Mouse (Mus musculus): Measurements from ENCODE around the gene Nod1.

Nod1 gene

DNA sequence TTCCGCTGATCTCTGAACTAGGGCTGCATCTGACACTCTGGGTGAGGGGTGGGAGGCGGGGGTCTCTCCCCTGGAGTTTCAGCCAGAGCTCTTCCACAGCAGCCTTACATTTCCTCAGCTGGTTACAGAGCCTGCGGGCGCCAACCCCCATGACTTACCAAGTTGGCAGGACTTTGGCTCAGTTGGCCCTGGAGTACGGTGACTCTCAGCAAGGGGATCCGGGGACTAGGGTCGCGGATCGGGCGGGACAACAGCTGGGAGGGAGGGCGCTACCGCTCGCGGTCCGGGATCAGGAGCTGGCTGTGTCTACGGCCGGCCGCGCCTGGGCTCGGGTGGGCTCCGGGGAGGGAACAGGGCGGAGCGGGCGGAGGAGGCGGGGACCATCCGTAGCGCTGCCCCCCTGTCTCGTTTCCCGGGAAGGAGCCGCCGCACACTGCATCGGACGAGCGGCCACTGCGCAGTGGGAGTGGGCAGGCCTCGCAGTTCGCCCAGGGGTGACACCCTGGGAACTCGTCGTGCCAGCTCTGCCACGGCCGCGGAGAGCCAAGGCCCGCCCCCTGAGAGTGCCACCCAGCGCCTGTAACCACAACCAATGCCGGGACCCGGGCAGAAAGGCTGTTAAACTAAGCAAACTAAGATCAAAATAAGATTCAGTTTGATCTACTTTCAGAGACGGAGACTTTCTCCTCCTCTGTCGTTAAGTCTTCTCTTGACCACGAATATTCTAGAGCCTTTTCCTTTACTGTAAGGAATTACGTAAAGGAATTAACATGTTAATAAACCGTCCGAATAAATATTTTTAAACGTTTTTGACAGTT is at the start of gene Nod1:
TSS of gene Nod1 (minus strand) at position 502 of the 818 bp plus-strand sequence.
- peak; percentile 33 to 47 for DNase-seq (ENCODE audit: low spot score in 2 of 2)

DNA sequence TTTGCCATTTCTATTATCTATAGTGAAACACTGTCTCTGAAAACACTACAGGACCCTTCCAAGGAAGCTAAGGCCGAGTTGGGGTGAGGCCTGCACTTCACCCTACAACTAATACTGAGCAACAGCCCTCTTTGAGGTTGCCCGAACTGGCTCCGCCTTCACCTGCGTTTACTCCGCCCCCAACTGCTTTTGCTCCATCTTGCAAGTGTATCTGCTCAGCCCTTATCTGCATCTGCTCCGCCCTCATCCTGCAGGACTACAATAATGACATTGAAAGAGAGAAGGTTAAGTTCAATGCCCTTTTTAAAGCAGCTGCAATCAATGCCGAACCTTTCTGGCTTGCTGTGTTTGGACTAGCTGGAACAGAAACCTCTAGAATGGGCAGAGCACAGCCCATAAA is 49.4 kb upstream of the Nod1 start:
- no peak for DNase-seq (ENCODE audit: low spot score in 2 of 2)

DNA sequence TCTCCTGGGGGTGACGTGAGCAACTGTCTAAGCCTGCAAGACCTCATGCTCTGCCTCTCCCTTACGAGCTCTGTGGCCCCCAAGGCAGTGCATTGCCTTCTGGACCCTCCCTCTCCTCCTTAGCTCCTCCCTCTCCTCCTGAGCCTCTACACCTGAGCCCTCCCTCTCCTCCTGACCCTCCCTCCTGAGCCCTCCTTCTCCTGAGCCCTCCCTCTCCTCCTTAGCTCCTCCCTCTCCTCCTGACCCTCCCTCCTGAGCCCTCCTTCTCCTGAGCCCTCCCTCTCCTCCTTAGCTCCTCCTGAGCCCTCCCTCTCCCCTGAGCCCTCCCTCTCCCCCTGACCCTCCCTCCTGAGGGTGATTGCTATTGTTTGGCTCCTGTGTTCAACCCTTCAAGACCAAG is 46.0 kb upstream of the Nod1 start:
- DNase-seq (ENCODE audit: low spot score in 2 of 2) = no peak

DNA sequence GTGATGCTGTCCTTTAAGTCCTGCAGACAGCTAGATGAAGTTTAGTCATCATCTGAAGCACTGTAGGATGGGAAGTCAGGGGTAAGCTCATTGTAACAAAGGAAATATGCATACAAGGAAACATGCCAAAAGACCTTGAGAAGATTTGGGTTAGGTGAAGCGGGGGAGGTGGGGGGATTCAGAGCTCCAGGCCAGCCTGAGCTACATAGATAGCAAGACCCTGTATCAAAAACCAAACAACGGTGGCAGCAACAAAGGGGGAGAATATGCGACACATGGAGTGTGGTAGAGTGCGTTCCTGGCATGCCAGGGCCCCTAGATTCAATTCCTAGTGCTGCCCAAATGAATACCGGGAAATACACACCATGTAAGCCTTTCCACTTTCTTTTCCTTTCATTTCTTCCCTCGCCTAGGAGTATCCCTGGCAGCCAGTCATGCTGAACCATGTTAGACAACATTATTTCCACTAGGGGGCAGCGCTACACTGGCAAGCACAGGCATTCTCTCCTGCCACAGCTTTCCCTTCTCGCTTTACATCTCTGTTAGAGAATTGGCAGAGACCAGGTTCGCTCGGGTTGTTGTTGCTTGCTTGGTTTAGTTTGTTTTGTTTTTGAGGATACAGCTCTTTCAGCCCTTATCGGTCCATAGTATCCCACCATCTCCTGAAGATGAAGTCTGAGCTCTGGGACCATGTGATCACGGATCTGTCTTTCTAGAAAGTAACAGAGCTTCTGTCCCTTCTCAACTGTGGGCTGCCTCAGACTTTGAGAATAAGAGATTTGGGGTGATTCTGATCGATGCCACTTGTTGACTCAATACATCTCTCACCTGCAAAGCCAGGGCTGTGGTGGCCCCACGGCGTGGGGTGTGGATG is 44.5 kb upstream of the Nod1 start:
- DNase-seq (ENCODE audit: low spot score in 2 of 2) = no peak

DNA sequence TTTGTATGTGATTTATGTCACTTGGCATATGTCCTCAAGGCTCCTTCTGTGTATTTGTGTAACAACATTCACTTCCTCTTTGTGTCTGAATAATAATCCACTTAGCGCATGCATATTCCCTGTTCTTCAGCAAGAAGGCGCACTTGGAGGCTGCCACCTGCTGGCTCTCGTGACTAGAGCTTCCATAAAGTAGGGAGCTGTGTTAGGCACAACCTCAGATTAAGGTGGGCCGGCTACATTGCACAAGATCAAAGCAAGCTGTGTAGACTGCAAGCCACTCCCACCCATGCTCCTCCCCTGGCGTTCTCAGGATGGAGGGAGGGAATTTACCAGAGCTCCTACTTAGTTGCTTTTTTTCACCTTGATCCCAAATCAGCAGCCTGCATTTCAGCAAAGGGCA is 43.8 kb upstream of the Nod1 start:
- no peak for DNase-seq (ENCODE audit: low spot score in 2 of 2)

DNA sequence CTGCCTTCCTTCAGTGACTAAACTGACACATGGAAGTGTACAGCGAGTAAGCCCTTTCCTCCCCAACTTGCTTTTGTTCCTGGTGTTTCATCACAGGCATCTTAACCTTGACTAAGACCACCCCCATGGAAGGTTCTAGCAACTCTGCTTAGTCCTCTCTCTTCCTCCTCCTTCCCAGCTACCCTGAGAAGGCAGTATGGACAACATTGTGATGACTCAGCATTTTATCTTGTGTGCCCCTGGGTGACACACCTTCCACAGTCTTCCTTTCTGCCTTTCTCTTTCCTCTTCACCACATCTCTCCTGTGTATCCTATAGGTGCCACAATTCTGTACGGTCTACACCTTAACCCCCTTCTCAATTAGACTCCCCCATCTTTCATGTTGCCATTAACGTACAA is 41.8 kb upstream of the Nod1 start:
- DNase-seq (ENCODE audit: low spot score in 2 of 2) = no peak

DNA sequence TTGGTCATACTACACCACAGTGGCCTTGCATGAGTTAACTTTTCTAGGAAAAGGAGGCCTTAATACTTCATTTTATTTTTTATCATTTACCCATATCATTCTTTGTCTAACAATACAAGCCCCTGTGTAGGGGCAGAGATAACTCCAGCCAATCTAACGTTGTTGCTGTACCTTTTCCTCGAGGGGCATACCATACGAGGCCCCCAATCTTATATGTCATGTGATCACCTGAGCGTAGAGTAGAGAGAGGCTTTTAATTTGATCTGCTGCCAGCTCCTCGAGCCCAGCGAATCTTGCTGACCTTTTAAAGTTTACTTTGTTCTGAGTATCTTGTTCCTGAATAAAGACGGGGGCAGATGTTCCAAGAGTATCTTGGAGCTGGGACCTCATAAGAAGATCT is 40.1 kb upstream of the Nod1 start:
- DNase-seq (ENCODE audit: low spot score in 2 of 2) = no peak

DNA sequence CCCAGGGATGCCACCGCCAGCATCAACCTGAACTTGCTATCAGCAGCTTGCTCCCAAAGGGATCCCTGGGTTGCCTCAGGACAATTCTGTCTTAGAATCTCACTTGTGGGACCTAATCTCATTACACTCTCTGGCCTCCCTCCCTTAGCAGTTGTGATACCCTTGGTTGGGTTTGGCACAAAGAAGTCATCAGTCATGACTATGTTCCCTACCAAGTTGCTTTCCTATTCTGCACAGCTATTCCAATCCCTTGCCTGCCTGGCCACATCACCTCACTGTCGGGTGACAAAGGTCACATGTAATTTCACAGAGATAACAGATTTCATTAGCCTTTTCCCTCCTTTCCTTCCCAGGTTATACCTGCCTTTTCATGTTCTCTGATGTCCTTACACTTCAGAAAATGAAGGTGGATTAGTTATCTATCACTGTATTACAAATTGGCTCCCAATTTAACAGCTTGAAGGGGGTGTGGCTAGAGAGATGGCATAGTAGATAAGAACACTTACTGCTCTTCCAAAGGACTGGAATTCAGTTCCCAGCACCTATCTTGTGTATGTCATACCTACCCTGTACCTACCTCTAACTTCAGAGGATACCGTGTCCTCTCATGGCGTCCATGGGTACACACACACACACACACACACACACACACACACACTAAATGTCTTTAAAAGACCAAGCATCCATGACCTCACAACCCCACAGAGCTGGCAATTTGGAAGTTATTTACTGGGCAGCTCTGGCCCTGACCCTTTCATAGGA is 38.1 kb upstream of the Nod1 start:
- no peak for DNase-seq (ENCODE audit: low spot score in 2 of 2)

DNA sequence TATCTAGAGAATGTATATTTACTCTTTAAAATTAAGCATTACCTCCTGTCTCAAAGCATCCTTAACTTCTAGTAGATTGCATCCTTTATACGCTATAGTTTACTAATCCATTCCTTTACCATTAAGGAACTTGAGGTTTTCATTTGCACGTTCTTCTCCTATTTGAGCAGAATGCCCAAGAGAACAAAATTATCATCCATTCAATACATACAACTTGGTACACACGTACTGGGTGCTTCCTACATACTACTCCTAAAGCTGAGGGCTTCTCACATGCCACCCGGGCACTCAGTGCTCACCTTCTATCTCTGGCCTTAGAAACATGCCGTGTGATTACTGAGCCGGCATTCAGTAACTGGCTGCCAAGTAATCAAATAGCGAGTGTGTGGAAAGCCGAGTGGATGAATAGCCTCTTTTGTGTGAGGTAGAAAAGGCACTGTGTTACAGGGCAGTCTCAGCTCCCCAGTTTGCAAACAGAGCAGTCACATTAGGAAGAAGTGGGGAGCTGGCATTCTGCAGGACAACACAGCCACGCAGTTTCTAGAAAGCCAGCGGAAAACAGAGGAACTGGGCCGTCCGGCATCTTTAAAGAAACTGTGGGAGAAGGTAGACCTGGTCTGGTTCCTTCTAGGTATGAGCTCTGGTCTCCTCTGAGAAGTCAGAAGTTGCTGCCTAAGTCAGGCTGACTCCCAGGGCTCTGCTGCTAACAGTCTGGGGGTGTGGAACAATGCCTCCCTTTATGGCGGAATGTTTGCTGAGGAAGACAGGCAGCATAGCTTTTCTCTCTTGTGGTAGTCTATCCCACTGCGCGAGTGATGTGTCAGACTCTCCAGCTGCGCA is 37.2 kb upstream of the Nod1 start:
- no peak for DNase-seq (ENCODE audit: low spot score in 2 of 2)

DNA sequence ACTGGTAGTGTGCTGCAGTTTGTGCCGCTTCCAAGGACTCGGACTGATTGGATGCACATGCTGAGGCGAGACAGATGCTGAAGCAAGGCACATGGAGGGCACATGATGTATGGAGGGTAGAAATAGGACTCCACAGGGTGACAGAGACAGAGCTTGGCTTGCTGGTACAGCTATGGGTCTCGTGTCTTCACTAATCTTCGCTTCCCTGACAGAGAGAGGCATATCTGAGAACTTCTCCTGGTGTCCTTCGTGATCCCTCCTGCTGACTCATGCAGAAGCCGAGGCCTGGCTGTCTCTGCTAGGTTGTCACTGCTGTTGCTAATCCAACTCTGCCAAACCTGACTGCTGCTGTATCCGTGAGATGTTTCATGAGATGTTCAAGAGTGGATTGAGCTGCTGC is 36.0 kb upstream of the Nod1 start:
- no peak for DNase-seq (ENCODE audit: low spot score in 2 of 2)

DNA sequence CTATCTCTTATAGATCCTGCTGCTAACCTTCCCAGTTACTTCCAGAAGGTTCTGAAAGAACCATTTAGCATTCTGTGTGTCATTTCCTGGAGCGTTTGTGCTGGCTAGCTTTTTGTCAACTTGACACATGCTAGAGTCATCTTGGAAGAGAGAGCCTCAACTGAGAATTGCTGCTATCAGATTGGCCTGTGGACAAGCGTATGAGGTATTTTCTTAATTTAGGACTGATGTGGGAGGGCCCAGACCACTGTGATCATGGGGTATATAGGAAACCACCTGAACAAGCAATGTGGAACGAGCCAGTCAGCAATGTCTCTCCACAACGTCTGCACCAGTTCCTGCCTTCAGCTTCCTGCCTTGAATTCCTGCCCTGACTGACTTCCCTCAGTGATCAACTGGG is 31.1 kb upstream of the Nod1 start:
- no peak for DNase-seq (ENCODE audit: low spot score in 2 of 2)

DNA sequence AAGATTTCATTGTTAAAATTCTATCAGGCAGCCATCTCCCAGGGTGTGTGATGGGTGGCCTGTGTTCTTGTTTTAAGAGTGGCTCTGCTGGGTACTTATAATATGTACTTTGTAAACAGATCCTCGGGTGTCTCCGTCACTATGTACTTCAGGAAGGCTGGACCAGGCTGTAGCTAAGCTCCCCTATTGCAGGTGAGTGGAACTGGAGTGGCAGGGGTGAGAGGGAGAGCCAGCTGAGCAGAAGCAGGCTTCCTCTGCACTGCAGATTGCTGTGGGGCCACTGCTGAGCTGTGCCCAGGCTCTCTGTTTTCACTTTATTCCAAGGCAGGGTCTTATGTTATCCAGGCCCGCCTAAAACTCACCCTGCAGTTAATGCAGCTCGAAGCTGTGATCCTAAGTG is 30.0 kb upstream of the Nod1 start:
- DNase-seq (ENCODE audit: low spot score in 2 of 2) = no peak

DNA sequence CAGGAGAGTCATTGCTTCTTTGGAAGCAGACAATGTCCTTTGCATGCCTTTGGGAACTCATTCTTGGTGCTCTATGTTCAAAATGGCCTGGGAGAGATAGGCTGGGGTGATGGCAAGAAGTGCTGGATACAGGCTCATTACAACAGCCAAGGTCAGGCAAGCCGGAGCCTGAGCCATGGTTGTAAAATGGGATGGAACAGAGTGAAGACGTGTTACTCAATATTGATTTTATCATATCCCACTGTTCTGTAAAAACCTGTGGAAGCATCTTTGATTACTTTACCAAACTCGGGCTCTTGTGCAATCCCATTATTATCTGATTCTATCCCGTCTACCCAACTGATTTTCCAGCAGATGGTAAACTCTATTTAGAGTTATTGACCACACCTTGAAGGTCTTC is 28.9 kb upstream of the Nod1 start:
- no peak for DNase-seq (ENCODE audit: low spot score in 2 of 2)

DNA sequence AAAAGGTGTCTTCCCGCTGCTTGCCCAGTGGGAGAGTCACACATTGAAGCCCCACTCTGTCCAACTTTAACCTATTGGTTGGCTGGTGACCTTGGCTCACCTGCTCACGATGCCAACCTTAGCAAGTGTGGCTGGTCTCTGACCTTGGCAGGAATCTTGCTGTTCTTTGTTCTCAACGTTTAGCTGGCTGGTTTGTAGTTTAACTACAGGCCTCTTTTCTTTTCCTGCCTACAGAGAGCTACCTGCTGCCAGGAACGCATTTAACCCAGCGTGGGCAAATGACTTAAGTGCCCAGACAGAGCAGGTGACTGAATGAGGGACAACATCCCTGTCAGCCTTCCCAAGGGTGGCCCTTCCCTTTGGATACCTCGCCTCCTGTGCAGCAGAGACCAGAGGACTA is 25.3 kb upstream of the Nod1 start:
- DNase-seq (ENCODE audit: low spot score in 2 of 2) = no peak

DNA sequence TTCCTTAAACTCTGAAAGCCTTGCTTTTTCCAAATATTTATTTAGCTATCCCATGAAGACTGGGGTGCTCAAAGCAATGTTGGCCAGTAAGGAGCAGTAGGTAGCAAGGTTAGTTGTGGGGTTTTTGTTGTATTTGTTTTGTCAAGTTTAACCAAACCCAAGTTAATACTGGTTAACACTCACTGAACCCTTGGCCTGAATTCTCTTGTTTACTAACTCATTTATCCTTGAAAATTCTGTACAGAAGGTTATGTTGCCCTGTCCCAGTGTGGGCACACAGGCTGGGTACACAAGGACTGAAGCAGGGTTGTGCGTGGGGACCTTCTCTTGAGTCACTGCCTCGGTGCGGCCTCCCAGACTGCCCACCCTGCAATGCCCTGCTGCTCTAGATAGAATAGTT is 23.9 kb upstream of the Nod1 start:
- no peak for DNase-seq (ENCODE audit: low spot score in 2 of 2)

DNA sequence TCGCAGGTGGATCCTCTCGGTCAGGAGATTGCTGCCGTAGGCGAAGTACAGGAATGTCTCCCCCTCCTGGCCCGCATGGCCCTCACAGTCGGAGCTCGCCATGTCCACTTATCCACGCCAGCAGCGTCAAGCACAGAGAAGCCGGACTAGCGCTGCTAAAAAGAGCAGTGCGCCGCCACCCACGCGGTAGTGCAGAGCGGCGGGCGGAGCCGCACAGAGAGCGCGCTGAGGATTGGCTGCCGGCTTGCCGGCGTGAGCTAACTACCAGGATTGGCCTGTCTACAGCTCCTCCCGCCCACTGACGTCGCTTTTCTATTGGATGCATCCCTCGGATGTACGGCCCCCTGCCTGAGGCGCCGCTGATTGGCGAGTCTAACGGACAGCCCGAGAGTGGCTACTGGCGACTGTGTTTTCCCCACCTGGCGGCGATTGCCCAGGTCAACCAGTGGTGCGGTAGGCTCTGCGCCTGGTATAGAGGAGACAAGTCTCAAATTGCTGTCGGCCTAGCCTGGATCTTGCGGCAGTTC is 20.4 kb upstream of the Nod1 start, which contains the start of gene Ggct:
TSS of gene Ggct (minus strand) at position 217 of the 527 bp plus-strand sequence.
- DNase-seq (ENCODE audit: low spot score in 2 of 2) = peak; percentile 83 to 85

DNA sequence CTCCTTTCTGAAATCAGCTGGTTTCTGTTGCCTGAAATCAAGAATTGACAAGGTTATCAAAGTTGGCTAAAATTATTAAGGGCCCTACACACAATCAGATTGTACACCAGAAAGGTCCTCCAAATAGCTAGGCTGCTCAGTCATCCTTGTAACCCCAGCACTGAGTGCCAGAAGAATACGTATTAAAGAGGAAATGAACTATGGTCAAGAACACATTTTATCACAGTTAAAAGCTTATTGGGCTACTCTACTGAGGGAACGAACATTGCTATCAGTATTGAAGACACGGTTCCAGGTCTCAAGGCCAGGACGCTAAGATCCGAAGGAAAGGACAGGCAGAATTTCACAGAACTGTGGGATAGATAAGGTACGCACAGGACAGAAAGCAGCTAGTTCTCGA is 19.7 kb upstream of the Nod1 start:
- no peak for DNase-seq (ENCODE audit: low spot score in 2 of 2)

DNA sequence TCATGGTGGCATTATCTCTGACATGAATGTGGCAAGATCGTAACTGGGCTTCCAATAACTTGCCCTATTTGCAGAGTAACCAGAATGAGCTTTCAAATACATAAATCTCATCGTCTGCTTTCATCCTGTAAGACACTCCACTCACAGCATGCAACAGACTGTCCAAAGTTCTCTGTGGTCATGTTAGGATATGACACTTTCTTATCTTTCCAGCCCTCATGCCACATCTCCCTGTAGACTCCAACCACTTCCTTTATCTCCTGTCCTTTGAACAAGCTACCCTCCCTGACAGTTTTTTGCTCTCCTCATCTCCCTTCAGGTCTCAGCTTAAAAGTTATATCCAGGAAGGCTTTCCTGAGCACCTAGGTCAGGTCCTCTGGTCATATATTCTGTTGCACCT is 18.8 kb upstream of the Nod1 start:
- no peak for DNase-seq (ENCODE audit: low spot score in 2 of 2)

DNA sequence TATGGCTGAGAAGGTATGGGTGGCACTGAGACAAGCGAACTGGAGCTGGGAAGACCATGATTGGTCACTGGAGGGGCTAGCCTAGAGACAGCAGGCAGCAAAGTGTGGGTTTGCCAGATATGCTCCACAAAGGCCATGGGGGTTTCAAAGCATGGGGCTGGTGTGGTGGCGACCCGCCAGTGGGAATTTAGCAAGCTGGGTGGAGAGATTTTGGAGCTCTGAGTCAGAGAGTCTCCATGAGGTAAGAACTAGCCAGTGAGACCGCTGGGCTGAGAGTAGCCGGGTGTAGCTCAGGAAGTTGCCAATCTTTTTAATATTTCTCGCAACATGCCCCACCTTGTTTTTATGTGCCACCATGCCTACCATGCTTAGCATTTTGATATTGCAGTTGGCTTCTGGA is 15.7 kb upstream of the Nod1 start:
- DNase-seq (ENCODE audit: low spot score in 2 of 2) = no peak

DNA sequence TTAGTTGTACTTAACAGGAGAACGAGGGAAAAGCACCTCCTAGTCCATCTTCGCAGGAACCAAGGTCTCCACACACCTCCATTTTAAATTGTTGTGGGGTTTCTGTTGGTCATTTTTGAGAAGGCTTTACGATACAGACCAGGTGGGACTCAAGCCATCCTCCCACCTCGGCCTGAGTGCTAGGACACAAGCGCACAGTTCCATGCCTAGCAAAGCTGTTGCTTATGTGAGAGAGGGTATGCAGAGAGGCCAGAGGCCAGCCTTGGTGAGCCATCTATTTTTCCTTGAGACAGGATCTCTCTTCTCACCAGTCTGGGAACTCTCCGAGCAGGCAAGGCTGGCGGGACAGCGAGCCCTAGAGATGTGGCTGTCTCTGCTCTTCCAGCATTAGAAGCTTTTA is 11.7 kb upstream of the Nod1 start:
- no peak for DNase-seq (ENCODE audit: low spot score in 2 of 2)

DNA sequence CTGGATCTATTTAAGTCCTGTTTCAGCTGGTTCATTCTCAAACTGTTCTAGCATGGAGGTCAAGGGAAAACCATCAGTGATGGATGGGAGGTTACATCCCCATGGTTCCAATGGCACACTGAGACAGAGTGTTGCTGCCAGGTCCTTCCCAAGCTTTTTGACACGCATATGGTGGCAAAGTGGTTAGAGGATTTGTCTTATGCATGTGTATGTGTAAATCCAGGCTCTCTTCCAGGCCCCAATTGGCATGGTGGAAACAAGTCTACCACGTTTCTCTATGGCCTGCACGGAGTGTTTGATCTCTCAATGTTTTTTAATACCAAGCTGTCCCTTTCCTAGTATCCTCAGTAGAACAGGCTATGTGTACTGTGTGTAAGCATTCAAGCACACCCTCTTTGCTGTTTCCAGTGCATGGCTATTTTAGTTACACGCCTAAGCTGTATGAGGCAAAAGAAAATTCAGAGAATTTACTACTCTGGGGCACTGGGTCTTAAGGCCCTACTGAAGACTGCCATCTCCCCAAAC is 11.2 kb upstream of the Nod1 start:
- DNase-seq (ENCODE audit: low spot score in 2 of 2) = no peak
